Mouse (Mus musculus) embryonic facial prominence, embryonic 11.5 days (tissue): Measurements from ENCODE around the gene Cplx3. TPM values are rescaled to one million over a fixed set of nuclear protein-coding genes. Genes with fewer than 3 reads are reported as not detected.

ENCODE experiments used
- ATAC-seq: fragments of 200-750 bp; cut with Nextera tagmentation; replicated peaks from 2 replicates; pipeline ENCODE4 v1.8.0; 2017; ENCODE audit warnings: low read depth; ENCODE audit not compliant: insufficient number of reproducible peaks, low FRiP score, low TSS enrichment
- DNase-seq: peaks from one replicate; pipeline ENCODE4 v3.0.0-alpha.2; 2015; ENCODE audit warnings: low spot score
- H3K27ac ChIP-seq: fragments of 300-500 bp; sonication (generic); replicated peaks from 2 replicates; pipeline ENCODE4 v1.5.1; 2014; ENCODE audit warnings: mild to moderate bottlenecking, low read depth, low read length, control low read depth
- H3K27me3 ChIP-seq: fragments of 300-500 bp; sonication (generic); 2 replicates; pipeline ENCODE4 v1.6.1; 2014; ENCODE audit warnings: mild to moderate bottlenecking, low read length, moderate library complexity, mixed read lengths; ENCODE audit not compliant: control insufficient read depth, insufficient read depth
- H3K36me3 ChIP-seq: fragments of 300-500 bp; sonication (generic); replicated peaks from 2 replicates; pipeline ENCODE4 v1.6.1; 2014; ENCODE audit warnings: low read depth, mild to moderate bottlenecking, low read length, moderate library complexity, mixed read lengths; ENCODE audit not compliant: control insufficient read depth, insufficient read depth
- H3K4me1 ChIP-seq: fragments of 300-500 bp; sonication (generic); 2 replicates; pipeline ENCODE4 v1.6.1; 2014; ENCODE audit warnings: low read length, mixed read lengths; ENCODE audit not compliant: control insufficient read depth, insufficient read depth
- H3K4me2 ChIP-seq: fragments of 300-500 bp; sonication (generic); 2 replicates; pipeline ENCODE4 v1.6.1; 2014; ENCODE audit warnings: low read depth, mild to moderate bottlenecking, control low read depth, low read length, moderate library complexity
- H3K4me3 ChIP-seq: fragments of 300-500 bp; sonication (generic); 2 replicates; pipeline ENCODE4 v1.5.1; 2014; ENCODE audit warnings: low read depth, low read length, control low read depth
- H3K9ac ChIP-seq: fragments of 300-500 bp; sonication (generic); replicated peaks from 2 replicates; pipeline ENCODE4 v1.6.1; 2014; ENCODE audit warnings: mild to moderate bottlenecking, control low read depth, low read length
- H3K9me3 ChIP-seq: fragments of 300-500 bp; sonication (generic); replicated peaks from 2 replicates; pipeline ENCODE4 v1.6.1; 2016; ENCODE audit warnings: mild to moderate bottlenecking, low read length, inconsistent platforms, mixed read lengths; ENCODE audit not compliant: control insufficient read depth
- WGBS: fragments of 180-500 bp; shearing (Covaris S2); extraction: QIAGEN DNeasy Blood & Tissue Kit; methylation state at CpG from one replicate; pipeline ENCODE4 v1.1.7; 2014; 5-methylcytosine and 5-hydroxymethylcytosine counted together
- polyA plus RNA-seq: library from polyadenylated mRNA; unstranded; fragments of >200 nt; fragmentation: Nextera tagmentation; extraction: Ambion mirVana; gene quantifications from 2 replicates; pipeline ENCODE4 v1.2.1, GENCODE M21; 2014

Cplx3 gene
- polyA plus RNA-seq, 1 experiment from 2014 or later, result 0.81 TPM

GRCm38 (mm10) chr9:57604875-57605274, 1.2 kb downstream of the Cplx3 start:
- H3K4me1 ChIP-seq, result peaks cover 3% of the 10 kb centered on the region; the same call in 1 of the 2 replicates
- WGBS, result 85% methylated on average over 4 of the region's 4 CpGs
- DNase-seq (no peak), ATAC-seq (no peak)
- H3K27me3 ChIP-seq, result no peaks in the 10 kb centered on the region
- no peak overlapping the region for H3K9ac ChIP-seq
- no peak overlapping the region for H3K27ac ChIP-seq
- no peak overlapping the region for H3K4me2 ChIP-seq
- H3K36me3 ChIP-seq, result no peaks in the 10 kb centered on the region
- no peak overlapping the region for H3K4me3 ChIP-seq
- no peaks in the 10 kb centered on the region for H3K9me3 ChIP-seq

- no peak overlapping the region for H3K9ac ChIP-seq
- peaks cover 3% of the 10 kb centered on the region; the same call in 1 of the 2 replicates for H3K4me1 ChIP-seq
- H3K9me3 ChIP-seq, result no peaks in the 10 kb centered on the region
- H3K4me2 ChIP-seq, result no peak overlapping the region
- WGBS, result 65% methylated on average over 8 of the region's 8 CpGs
- ATAC-seq, result no peak
- no peak overlapping the region for H3K27ac ChIP-seq
- H3K27me3 ChIP-seq, result no peaks in the 10 kb centered on the region
- DNase-seq, result no peak
- H3K4me3 ChIP-seq, result no peak overlapping the region
- no peaks in the 10 kb centered on the region for H3K36me3 ChIP-seq
These were observed 4.0 kb downstream of the Cplx3 start for GRCm38 (mm10) chr9:57602098-57602497.

DNA sequence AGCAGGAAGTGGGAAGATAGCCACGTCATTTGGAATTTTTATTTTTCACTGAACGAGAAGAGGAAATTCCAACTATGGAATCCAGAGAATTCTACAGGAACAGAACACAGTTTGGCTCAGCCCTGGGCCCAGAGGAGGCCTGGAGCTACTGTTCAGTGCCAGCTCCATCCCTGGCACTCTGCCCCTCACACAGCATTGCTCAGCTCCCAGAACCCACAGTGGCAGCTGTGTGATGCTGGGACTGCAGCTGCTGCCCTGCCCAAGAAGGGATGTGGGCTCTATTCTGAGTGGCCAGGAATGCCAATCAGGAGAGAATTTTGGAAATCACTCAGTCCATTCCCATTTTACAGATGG, 4.8 kb downstream of the Cplx3 start:
- Histone ChIP-seq H3K9ac (no peak overlapping the region), H3K27me3 (no peaks in the 10 kb centered on the region), H3K4me2 (no peak overlapping the region), H3K9me3 (no peaks in the 10 kb centered on the region), H3K4me1 (peaks cover 3% of the 10 kb centered on the region; the same call in 1 of the 2 replicates), H3K27ac (no peak overlapping the region), H3K36me3 (no peaks in the 10 kb centered on the region), H3K4me3 (no peak overlapping the region)
- no peak for ATAC-seq
- no peak for DNase-seq
- WGBS, result 69% methylated on average over 2 of the region's 2 CpGs

- H3K4me1 ChIP-seq, result no peaks in the 10 kb centered on the region; the same call in 1 of the 2 replicates
- H3K27me3 ChIP-seq, result no peaks in the 10 kb centered on the region
- no peak overlapping the region for H3K4me3 ChIP-seq
- no peak overlapping the region for H3K9ac ChIP-seq
- no peaks in the 10 kb centered on the region for H3K36me3 ChIP-seq
- H3K27ac ChIP-seq, result no peak overlapping the region
- no peaks in the 10 kb centered on the region for H3K9me3 ChIP-seq
- H3K4me2 ChIP-seq, result no peak overlapping the region
- WGBS, result 9% methylated on average over 3 of the region's 3 CpGs
- peak; percentile 25 for DNase-seq
- ATAC-seq, result no peak
These were observed 5.3 kb downstream of the Cplx3 start for GRCm38 (mm10) chr9:57600620-57601352.

GRCm38 (mm10) chr9:57598851-57599563, 7.1 kb downstream of the Cplx3 start:
- ATAC-seq (peak; percentile 59; the same call in 1 of the 2 replicates), DNase-seq (no peak)
- H3K4me1 ChIP-seq, result no peaks in the 10 kb centered on the region; the same call in 1 of the 2 replicates
- WGBS, result 39% methylated on average over 8 of the region's 8 CpGs
- H3K9ac ChIP-seq, result no peak overlapping the region
- no peak overlapping the region for H3K27ac ChIP-seq
- H3K27me3 ChIP-seq, result no peaks in the 10 kb centered on the region
- H3K9me3 ChIP-seq, result no peaks in the 10 kb centered on the region
- no peak overlapping the region for H3K4me2 ChIP-seq
- H3K4me3 ChIP-seq, result no peak overlapping the region
- H3K36me3 ChIP-seq, result no peaks in the 10 kb centered on the region

DNA sequence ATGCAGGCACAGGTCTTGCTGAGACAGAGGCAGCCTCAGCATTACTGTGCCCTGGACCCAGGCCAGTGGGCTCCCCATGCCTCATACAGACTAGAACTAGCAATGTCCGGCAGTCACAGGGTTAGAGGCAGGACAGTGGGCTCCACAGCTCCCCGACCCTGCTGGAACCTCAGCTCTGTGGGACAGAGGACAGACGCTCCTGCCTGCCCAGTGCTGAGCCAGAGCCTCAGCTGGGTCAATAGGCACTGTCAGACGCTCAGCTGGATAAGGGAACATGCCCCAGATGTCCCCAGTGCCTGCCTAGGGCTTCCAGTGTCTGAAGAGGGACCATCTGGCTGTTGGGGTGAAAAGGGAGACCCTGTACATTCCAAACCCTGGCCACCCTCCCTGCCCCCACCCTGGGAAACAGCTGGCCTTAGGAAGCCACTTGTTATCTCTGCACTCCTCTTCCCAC, 8.1 kb downstream of the Cplx3 start:
- Histone ChIP-seq H3K36me3 (no peaks in the 10 kb centered on the region), H3K9me3 (no peaks in the 10 kb centered on the region), H3K27ac (0 out of 2 replicates have a peak overlapping the region, but pooled peaks have one; percentile 13), H3K9ac (no peak overlapping the region), H3K4me2 (no peak overlapping the region), H3K4me3 (no peak overlapping the region), H3K27me3 (no peaks in the 10 kb centered on the region), H3K4me1 (no peaks in the 10 kb centered on the region; the same call in 1 of the 2 replicates)
- ATAC-seq (peak; percentile 42; the same call in 1 of the 2 replicates), DNase-seq (no peak)
- 23% methylated on average over 4 of the region's 4 CpGs for WGBS

DNA sequence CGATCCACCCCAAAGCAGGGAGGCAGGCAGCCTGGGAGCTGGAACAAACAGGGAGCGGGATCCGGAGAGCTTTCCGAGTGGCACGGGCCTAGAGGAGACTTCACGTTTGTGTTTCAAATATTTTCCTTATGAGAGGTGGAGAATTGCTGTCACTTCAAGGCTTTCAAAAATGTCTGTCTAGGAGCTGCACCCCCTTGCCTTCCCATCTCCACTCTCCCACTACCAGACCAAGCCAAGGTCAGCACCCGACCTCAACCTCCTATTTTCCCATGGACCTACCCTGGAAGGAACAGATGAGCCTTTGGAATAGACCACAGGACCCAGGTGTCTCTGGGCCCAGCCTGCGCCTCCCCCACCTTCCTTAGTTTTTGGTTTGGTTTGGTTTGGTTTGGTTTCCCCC, 8.8 kb downstream of the Cplx3 start:
- H3K9me3 ChIP-seq, result no peaks in the 10 kb centered on the region
- H3K36me3 ChIP-seq, result no peaks in the 10 kb centered on the region
- H3K27me3 ChIP-seq, result no peaks in the 10 kb centered on the region
- no peak overlapping the region for H3K9ac ChIP-seq
- H3K27ac ChIP-seq, result no peak overlapping the region
- WGBS, result 74% methylated on average over 8 of the region's 8 CpGs
- no peak overlapping the region for H3K4me2 ChIP-seq
- ATAC-seq, result no peak
- no peaks in the 10 kb centered on the region; the same call in 1 of the 2 replicates for H3K4me1 ChIP-seq
- no peak overlapping the region for H3K4me3 ChIP-seq
- DNase-seq, result no peak

- Histone ChIP-seq H3K36me3 (no peaks in the 10 kb centered on the region), H3K9me3 (no peaks in the 10 kb centered on the region), H3K4me2 (no peak overlapping the region), H3K27ac (no peak overlapping the region), H3K27me3 (no peaks in the 10 kb centered on the region), H3K9ac (no peak overlapping the region), H3K4me3 (no peak overlapping the region), H3K4me1 (no peaks in the 10 kb centered on the region; the same call in 1 of the 2 replicates)
- no peak for DNase-seq
- WGBS, result 74% methylated on average over 9 of the region's 9 CpGs
- no peak for ATAC-seq
These were observed 11.9 kb downstream of the Cplx3 start for GRCm38 (mm10) chr9:57594174-57594509.
